Mouse (Mus musculus): ENCODE data around the gene Ube2e1.

The Ube2e1 gene

GRCm38 (mm10) chr14:18331693-18332131 is at the start of gene Ube2e1:
Gene Ube2e1, minus strand, starts transcription at chr14:18331859.
- DNase-seq = peak; percentile 64

GRCm38 (mm10) chr14:18379841-18380240 is 48.2 kb upstream of the Ube2e1 start:
- DNase-seq = no peak

- DNase-seq = no peak
These were observed 46.4 kb upstream of the Ube2e1 start for GRCm38 (mm10) chr14:18377944-18378575.

GRCm38 (mm10) chr14:18376206-18376605 is 44.5 kb upstream of the Ube2e1 start:
- DNase-seq = peak; percentile 23

GRCm38 (mm10) chr14:18373758-18374405 is 42.2 kb upstream of the Ube2e1 start:
- DNase-seq = no peak

GRCm38 (mm10) chr14:18372761-18373610 is 41.3 kb upstream of the Ube2e1 start:
- no peak for DNase-seq

GRCm38 (mm10) chr14:18369031-18369430 is 37.4 kb upstream of the Ube2e1 start:
- DNase-seq = no peak

GRCm38 (mm10) chr14:18367025-18367424 is 35.4 kb upstream of the Ube2e1 start:
- no peak for DNase-seq

GRCm38 (mm10) chr14:18364321-18364720 is 32.7 kb upstream of the Ube2e1 start:
- DNase-seq = no peak

- peak; percentile 89 for DNase-seq
These were observed 24.8 kb upstream of the Ube2e1 start for GRCm38 (mm10) chr14:18356442-18356841.

- no peak for DNase-seq
These were observed 24.0 kb upstream of the Ube2e1 start for GRCm38 (mm10) chr14:18355514-18356190.

- no peak for DNase-seq
These were observed 21.9 kb upstream of the Ube2e1 start for GRCm38 (mm10) chr14:18353525-18353924.

GRCm38 (mm10) chr14:18352934-18353333 is 21.3 kb upstream of the Ube2e1 start:
- no peak for DNase-seq

GRCm38 (mm10) chr14:18350680-18351079 is 19.0 kb upstream of the Ube2e1 start:
- no peak for DNase-seq

- no peak for DNase-seq
These were observed 18.2 kb upstream of the Ube2e1 start for GRCm38 (mm10) chr14:18349871-18350270.

- DNase-seq = no peak
These were observed 11.9 kb upstream of the Ube2e1 start for GRCm38 (mm10) chr14:18343589-18343988.

- no peak for DNase-seq
These were observed 11.1 kb upstream of the Ube2e1 start for GRCm38 (mm10) chr14:18342749-18343148.

- peak; percentile 83 for DNase-seq
These were observed 9.4 kb upstream of the Ube2e1 start for GRCm38 (mm10) chr14:18341088-18341487.

GRCm38 (mm10) chr14:18336106-18336505 is 4.4 kb upstream of the Ube2e1 start:
- DNase-seq = no peak

- no peak for DNase-seq
These were observed 618 bp downstream of the Ube2e1 start for GRCm38 (mm10) chr14:18330789-18331692.

GRCm38 (mm10) chr14:18326968-18327672 is 4.5 kb downstream of the Ube2e1 start:
- no peak for DNase-seq

All from cerebellum, adult 9-10 months (tissue).